In genomic region chr11:78067566-78067965, GRCm38 (mm10) we compare ENCODE assay signal across 13 mouse cellular contexts.
"Had no signal": no experiment of that assay in that cellular context is flagged by ENCODE, and none has a peak within 500 bp of the region (broad histone marks: within the 10 kb centered on the region; RNA-seq: fewer than 3 reads in every experiment).

No protein-coding gene starts in this region.

- H3K9me3 ChIP-seq: kidney, embryonic 15.5 days; limb, embryonic 15.5 days; midbrain, embryonic 10.5 days; neural tube, embryonic 12.5 days had no signal

- H3K27me3 ChIP-seq: kidney, embryonic 15.5 days; limb, embryonic 15.5 days; neural tube, embryonic 12.5 days had no signal

- DNase-seq: kidney, adult 2 months; kidney, postnatal 14 days; lung, embryonic 14.5 days; lung, postnatal 10 days; lung, postnatal 4 days; midbrain, embryonic 14.5 days; thymus, adult 18-20 months; thymus, postnatal 14 days had no signal

- H3K4me3 ChIP-seq: kidney, embryonic 15.5 days; left cerebral cortex, adult 2 months; limb, embryonic 15.5 days; midbrain, embryonic 10.5 days; neural tube, embryonic 12.5 days had no signal

- H3K4me2 ChIP-seq: kidney, embryonic 15.5 days; limb, embryonic 15.5 days; lung, embryonic 14.5 days; neural tube, embryonic 12.5 days had no signal

- H3K9ac ChIP-seq: kidney, embryonic 15.5 days; limb, embryonic 15.5 days; lung, embryonic 14.5 days; neural tube, embryonic 12.5 days had no signal

- H3K27ac ChIP-seq: kidney, embryonic 15.5 days; left cerebral cortex, adult 2 months; limb, embryonic 15.5 days; midbrain, embryonic 10.5 days; neural tube, embryonic 12.5 days had no signal

- H3K4me1 ChIP-seq: kidney, embryonic 15.5 days; limb, embryonic 15.5 days; midbrain, embryonic 10.5 days; neural tube, embryonic 12.5 days had no signal
